Mouse (Mus musculus): ENCODE measurements at regions not wholly inside any gene's neighbourhood (a gene's known extent, or its start where the extent isn't known, plus 50 kb on each side); places are given as distances from the start of the nearest gene placed in this dataset.
"Not testable (repeated sequence)": the region's sequence is repeated elsewhere in the genome, so short reads cannot be mapped to it uniquely, and the experiment has no call there.

DNA sequence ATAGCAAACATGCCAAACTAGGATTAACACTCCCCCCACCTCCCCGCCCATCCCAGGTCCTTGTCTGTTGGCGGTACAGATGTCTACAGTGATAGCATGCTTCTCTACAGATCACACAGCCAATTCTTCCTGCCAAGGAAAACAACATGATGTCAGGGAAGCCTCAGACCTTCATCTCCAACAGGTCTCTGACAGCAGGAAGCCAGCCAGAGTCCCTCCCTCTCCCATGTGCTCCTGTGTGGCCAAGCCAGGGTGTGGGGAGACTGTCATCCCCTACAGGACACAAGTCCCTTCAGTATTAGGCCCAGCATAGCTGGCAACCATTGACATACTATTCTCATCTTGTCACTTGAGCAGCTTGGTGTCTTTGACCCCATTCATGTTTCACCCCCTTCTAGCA, 568.8 kb upstream of the Arid1b start:
- no peak for DNase-seq (ENCODE audit: low read depth)

GRCm38 (mm10) chr17:4429036-4429435, 565.1 kb upstream of the Arid1b start:
- DNase-seq (ENCODE audit: low read depth): no peak

DNA sequence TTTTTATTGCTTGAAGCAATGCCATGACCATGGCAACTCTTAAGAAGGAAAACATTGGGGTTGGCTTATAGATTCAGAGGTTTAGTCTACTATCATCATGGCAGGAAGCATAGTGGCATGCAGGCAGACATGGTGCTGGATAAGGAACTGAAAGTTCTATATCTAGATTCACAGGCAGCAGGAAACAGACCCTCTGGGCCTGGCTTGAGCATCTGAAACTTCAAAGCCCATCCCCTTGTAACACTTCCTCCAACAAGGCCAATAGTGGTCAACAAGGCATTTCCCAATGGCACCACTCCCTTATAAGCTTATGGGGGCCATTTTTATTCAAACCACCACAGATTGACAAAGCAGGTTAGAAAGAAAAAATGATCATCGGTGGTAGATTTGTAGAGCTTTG, 548.5 kb upstream of the Arid1b start:
- DNase-seq (ENCODE audit: low read depth): no peak

DNA sequence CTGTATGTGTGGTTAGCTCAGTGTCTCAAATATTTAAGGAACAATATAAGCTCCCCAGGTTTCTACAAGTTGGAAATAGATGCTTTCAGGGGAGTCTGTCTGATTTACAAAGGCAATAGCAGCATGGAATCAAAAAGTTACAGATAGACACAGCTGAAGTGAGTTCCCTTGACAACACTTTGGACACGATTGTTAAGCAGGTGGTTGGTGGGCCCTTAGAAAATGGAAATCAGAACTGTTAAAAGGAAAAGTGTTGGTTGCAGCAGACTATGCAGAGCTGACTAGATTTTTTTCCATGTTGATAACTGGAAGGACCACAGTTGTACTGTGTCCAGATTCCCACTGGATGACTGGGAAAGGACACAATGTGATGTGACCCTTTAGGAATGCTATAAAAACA, 536.6 kb upstream of the Arid1b start:
- DNase-seq (ENCODE audit: low read depth): no peak

DNA sequence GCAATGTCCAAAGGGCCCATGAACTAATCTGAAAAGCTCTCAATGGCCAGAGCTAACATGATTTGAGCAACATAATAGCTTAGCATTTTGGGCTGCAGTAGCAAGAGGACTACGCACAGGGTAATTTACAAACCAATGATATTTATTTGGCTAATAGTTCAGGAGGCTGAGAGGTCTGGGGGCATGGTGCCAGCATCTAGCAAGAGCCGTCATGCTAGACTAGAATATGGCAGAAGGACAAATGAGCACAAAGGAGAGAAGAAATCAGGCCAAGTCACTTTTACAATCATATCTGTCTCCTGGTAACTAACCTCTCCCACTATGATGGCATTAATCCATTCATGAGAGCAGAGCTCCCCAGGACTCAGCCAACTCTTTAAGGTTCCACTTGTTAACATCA, 532.6 kb upstream of the Arid1b start:
- no peak for DNase-seq (ENCODE audit: low read depth)

DNA sequence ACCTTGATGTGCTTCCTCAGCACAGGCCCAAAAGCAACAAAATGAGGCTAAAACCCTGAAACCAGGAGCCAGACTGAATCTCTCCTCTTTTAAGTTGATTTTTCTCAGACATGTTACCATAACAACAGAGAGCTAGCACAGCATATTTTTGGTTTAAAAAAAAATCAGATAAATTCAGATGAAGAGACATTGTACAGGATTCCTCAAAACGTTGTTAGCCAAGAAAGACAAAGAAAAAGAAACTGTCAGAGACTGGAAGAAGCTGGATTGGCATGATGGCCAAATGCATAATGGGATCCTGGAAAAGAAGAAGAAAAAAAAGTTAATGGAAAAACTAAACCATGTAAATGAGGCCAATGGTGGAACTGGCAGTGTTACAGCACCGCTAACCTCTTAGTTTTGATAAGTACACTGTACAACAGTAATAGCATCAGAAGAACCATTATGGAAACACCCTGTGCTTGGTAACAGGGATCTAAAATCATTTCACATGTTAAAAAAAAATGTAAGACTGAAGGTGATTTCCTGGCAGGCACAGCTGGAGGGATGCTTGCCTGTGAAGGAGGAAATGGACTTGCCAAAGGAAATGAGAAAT, 529.7 kb upstream of the Arid1b start:
- DNase-seq (ENCODE audit: low read depth): no peak

GRCm38 (mm10) chr17:4465741-4466140, 528.4 kb upstream of the Arid1b start:
- no peak for DNase-seq (ENCODE audit: low read depth)

DNA sequence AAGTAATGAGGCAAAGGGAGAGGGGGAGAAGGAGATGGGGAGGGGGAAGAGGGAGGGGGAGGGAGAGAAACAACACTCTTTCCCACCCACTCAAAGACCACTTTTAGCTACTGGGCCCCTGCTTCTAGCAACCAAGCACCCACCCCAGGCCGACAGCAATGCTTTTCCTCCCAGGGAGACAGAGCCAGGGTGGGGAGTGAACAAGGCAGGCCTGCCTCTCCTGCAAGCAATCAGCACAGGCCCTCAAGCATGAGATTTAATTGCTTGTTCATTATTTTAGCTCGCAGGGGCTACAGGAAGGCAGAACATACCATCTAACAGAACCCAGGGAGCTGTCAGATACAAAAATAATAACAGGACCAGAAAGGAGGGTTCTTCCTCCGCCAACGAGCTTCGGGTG, 521.7 kb upstream of the Arid1b start:
- DNase-seq (ENCODE audit: low read depth): no peak

GRCm38 (mm10) chr17:4474350-4474749, 519.8 kb upstream of the Arid1b start:
- no peak for DNase-seq (ENCODE audit: low read depth)

DNA sequence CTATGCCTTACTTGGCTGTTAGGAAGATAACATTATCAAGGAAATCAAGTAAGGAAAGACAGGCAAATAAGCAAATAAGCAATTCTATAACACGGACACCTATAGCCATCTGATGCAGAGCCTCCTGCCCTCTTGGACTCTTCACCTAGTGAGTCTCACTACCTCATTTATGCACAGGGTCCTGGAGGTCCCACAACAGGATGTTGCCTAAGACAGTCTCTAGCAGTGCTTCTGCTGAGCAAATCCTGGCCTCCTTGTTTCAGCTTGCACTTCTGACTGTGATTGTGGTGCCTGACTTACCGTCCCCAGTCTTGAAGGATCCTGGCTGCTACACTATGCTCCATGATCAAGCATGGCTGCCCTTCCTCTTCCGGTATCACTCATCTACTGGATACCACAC, 518.5 kb upstream of the Arid1b start:
- DNase-seq (ENCODE audit: low read depth): no peak

DNA sequence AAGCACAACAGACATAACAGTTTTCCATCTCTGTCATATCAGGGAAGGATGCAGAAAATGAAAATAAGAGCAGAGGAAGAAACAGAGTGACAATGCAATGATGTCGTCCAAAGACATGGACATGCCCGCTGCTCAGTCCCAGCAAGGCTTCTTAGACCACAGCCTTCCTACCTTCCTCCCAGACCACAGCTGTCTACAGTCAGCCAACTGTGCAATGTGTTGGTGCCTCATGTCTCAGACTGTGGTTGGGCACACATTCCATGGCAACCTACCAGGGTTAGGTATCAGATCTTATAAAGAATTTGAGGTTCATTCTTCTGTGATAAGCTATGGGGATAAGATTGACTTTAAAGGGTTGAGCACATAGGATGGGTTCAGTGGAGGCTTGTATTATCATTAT, 499.7 kb upstream of the Arid1b start:
- no peak for DNase-seq (ENCODE audit: low read depth)

- DNase-seq (ENCODE audit: low read depth): no peak
Observed at GRCm38 (mm10) chr17:4500504-4500903, 493.6 kb upstream of the Arid1b start.

GRCm38 (mm10) chr17:4501029-4501428, 493.1 kb upstream of the Arid1b start:
- no peak for DNase-seq (ENCODE audit: low read depth)

- DNase-seq (ENCODE audit: low read depth): no peak
Observed at GRCm38 (mm10) chr17:4504951-4505350, 489.2 kb upstream of the Arid1b start.

GRCm38 (mm10) chr17:4509506-4509905, 484.6 kb upstream of the Arid1b start:
- DNase-seq (ENCODE audit: low read depth): no peak

DNA sequence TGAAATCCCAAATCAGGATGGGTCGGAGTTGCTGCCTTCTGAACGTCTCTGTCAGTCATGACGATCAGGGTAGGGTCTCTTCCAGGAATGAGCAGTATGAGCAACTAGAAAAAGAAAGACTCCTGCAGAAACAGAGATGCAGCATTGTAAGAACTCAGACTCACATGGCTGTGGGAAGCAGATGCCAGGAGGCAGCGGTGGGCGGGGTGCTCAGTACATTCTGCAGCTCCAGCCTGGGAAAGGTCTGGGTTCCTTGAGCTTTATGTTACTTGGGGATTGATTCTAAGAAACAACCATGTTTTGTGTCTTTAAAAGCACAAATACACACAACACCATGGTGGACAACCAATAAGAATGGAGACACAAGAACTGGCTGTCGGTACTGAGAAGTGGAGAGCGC, 478.0 kb upstream of the Arid1b start:
- no peak for DNase-seq (ENCODE audit: low read depth)

GRCm38 (mm10) chr17:4516846-4517245, 477.3 kb upstream of the Arid1b start:
- DNase-seq (ENCODE audit: low read depth): no peak

DNA sequence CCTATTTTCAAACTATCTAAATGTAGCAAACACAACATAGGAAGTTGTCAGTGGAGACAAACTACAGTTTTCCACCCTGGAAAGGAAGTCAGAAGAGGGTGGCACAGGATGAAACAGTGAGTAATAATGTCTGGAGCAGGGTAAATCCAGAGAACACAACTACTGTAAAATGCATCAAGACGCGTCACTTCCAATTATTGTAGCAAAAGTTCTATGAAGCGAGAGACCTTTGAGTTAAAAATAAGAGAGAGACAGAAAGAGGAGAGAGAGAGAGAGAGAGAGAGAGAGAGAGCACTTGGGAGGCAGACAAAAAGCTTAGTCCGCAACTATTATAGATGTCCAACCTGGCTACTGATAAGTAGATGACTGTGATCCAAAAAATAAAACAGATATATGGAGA, 473.1 kb upstream of the Arid1b start:
- no peak for DNase-seq (ENCODE audit: low read depth)

- DNase-seq (ENCODE audit: low read depth): no peak
Observed at GRCm38 (mm10) chr17:4526466-4526865, 467.7 kb upstream of the Arid1b start.

- no peak for DNase-seq (ENCODE audit: low read depth)
Observed at GRCm38 (mm10) chr17:4532126-4532525, 462.0 kb upstream of the Arid1b start.

DNA sequence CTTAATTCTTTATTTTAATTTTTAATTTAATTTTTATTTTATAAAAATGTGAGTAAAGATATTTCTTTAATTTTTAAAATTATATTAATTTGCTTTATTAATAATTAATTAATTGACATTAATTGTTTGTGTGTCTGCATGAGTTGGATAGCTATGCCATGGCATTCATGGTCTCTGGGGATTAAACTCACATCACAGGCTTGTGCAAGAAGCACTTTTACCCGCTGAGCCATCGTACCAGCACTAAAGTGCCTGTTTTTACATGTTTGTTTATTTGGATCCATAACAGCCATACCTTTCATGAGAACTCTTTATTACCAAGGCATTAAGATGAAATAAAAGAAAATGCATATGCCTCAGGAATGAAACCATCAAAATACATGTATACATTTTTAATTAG, 453.7 kb upstream of the Arid1b start:
- no peak for DNase-seq (ENCODE audit: low read depth)

GRCm38 (mm10) chr17:4541020-4541743, 452.9 kb upstream of the Arid1b start:
- DNase-seq (ENCODE audit: low read depth): no peak

GRCm38 (mm10) chr17:4546579-4546978, 447.6 kb upstream of the Arid1b start:
- DNase-seq (ENCODE audit: low read depth): no peak

DNA sequence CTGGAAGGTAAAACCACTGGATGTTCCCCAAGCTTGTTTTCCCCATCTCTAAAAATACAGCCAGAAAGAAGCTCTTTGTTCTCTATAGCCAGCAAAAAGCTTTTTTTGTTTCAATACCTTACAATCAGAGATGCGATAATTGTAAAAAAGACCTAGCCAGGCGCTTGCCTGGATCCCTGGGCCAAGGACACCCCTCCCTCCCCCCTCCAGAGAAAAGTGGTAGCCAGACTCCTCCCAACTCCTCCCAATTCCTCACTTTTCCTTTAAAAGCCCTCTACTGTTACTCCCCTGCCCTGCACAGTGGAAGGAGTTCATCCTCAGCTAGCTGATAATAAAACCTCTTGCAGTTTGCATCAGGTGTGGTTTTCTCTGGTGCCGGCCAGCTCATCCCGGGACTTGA, 441.1 kb upstream of the Arid1b start:
- not testable (repeated sequence) for DNase-seq (ENCODE audit: low read depth)
